Mouse (Mus musculus): Measurements from ENCODE around the gene Klk7. TPM values are rescaled to one million over a fixed set of nuclear protein-coding genes. Genes with fewer than 3 reads are reported as not detected.
A peak's percentile ranks its signal among the peaks of the same experiment; 100 is the strongest.

The Klk7 gene
- total RNA-seq, 2 experiments from 2014 or later = not detected

- no peak for ATAC-seq (replicated peaks; ENCODE audit: poor library complexity, severe bottlenecking)
Observed at GRCm38 (mm10) chr7:43791591-43791990, 19.5 kb upstream of the Klk7 start, which contains the start of gene Klk9. Klk9 (plus strand) TSS chr7:43791891.

DNA sequence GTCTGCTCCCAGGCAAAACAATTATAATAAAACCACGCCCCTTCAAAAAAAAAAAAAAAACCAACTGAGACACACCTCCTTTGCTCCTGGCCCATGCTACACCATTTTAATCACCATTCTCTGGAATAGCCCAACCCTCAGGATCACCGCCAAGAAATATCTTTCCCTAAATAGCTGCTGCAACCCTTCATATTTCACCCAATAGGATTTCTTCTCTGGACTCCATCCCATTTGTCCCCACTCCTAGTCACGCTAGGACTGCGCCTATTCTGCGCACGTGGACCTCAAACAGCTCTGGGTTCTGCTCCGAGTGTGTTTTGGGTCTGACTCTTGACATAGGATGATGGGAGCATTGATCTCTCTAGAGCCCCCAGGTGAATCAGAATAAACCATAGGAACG is 14.7 kb upstream of the Klk7 start:
- no peak for ATAC-seq (replicated peaks; ENCODE audit: poor library complexity, severe bottlenecking)

- ATAC-seq (replicated peaks; ENCODE audit: poor library complexity, severe bottlenecking) = peak; percentile 55
Observed at GRCm38 (mm10) chr7:43797333-43797769, 13.7 kb upstream of the Klk7 start, which contains the start of gene Klk8. Klk8 (plus strand) TSS chr7:43797577.

- peak; percentile 65 for ATAC-seq (replicated peaks; ENCODE audit: poor library complexity, severe bottlenecking)
Observed at GRCm38 (mm10) chr7:43797844-43798462, 13.1 kb upstream of the Klk7 start.

DNA sequence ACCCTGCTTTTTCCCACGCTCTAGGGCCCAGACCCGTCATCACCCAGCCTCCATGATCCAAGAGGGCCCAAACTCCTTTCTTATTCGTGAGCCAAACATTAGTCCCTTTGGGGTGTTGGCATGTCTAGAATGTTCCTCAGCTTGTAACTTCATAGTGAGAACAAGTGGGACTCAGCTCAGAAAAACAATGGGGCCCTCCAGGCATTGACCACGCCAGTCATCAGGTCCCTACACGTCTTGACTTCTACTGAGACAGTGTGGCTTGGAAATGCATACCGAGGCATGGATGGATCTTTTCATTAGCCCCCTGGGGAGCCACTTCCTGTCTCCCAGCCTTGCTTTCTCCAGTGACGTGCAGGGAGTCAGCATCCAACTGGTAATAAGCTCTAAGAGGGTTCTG is 11.2 kb upstream of the Klk7 start:
- no peak for ATAC-seq (replicated peaks; ENCODE audit: poor library complexity, severe bottlenecking)

- no peak for ATAC-seq (replicated peaks; ENCODE audit: poor library complexity, severe bottlenecking)
Observed at GRCm38 (mm10) chr7:43815211-43815610, 4.1 kb downstream of the Klk7 start.

DNA sequence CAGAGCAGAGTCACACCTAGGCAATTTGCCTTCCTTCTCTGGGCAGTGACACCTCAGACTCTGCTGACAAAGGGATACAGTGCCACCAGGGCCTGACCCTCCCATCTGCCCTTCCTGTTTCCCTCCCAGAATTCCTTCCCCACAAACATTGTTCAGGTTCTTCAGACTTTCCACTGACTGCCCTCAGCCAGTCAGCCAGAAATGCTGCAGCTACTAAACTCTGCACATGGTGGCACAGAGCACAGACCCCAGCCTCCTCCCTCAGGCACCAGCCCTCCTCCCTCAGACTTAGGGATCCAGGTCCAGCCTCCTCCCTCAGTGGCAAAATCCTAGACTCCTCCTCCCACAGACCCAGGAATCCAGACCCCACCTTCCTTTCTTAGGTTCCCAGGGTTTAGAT is 5.7 kb downstream of the Klk7 start:
- no peak for ATAC-seq (replicated peaks; ENCODE audit: poor library complexity, severe bottlenecking)

GRCm38 (mm10) chr7:43821581-43821980 is 10.5 kb downstream of the Klk7 start:
- ATAC-seq (replicated peaks; ENCODE audit: poor library complexity, severe bottlenecking) = no peak

DNA sequence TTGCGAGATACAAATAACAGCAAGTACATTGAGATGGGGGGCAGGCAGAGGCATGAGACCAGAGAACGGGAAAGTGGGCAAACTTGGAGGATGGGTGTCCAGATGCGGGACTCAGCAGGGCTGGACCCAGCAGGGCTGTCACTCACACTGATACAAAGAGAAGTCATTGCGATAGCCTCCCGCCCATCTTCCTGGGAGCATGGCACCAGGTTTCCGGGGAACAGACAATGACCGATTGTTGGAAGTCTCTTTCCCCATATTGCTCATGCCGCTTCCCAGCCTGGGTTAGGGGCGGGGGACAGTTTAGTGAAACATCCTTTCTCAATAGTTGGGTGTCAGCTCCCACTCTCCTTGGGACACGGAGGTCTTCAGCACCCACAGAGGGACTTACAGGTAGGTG is 13.1 kb downstream of the Klk7 start, which contains the start of gene Klk6:
Klk6 (plus strand) TSS at position 301 of the 400 bp plus-strand sequence.
- no peak for ATAC-seq (replicated peaks; ENCODE audit: poor library complexity, severe bottlenecking)

DNA sequence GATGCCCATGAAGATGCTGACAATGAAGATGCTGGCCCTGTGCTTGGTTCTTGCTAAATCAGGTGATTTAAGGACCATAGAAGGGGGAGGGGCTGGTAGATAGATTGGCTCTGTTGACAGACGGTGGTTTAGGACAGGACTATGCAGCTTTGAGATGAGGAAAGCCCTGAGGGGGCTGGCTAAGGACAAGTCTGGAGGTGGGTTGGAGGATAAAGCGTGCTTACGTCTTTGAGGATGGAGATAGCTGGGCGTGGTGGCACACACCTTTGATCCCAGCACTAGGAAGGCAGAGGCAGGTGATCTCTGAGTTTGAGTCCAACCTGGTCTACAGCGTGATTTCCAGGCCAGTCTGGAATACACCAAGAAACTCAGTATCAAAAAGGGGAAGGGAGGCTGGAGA is 15.0 kb downstream of the Klk7 start:
- ATAC-seq (replicated peaks; ENCODE audit: poor library complexity, severe bottlenecking) = no peak

DNA sequence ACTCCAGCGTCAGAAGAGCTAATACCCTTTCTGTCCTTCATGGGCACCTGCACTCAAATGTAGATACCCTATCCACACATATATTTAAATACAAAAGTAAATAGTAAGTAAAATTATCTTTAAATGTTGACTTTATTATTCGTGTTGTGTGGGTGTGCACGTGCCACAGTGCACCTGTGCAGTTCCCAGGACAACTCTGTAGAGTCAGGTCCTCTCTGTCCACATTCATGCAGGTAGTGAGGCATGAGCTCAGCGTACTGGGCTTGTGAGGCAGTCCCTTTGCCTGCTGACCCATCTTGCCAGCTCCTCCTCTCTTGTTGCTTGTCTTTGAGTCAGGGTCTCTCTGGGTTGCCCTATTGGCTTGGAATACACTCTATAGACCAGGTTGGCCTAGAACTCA is 16.6 kb downstream of the Klk7 start:
- ATAC-seq (replicated peaks; ENCODE audit: poor library complexity, severe bottlenecking) = no peak

- no peak for ATAC-seq (replicated peaks; ENCODE audit: poor library complexity, severe bottlenecking)
Observed at GRCm38 (mm10) chr7:43829006-43829405, 17.9 kb downstream of the Klk7 start.

DNA sequence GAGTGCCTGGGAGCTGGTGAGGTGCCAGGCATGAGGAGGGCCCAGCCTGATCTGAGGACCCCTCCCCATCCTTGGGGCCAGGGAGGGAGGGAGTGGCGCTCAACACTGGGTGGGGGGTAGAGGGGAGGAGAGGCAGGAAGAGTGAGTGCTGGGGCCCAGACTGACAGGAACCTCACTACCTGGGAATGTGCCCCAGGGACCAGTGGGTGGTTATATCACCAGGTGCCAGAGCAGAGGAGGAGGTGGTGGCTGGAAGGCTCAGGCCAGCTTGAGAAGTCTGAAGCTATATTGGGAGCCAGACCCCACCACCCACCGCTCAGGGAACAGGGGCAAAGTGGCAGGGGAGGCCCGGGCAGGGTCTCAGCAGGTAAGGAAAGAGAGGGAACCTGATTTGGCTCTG is 30.6 kb downstream of the Klk7 start, which contains the start of gene Klk5:
Klk5 (plus strand) TSS at position 271 of the 400 bp plus-strand sequence.
- ATAC-seq (replicated peaks; ENCODE audit: poor library complexity, severe bottlenecking) = no peak

DNA sequence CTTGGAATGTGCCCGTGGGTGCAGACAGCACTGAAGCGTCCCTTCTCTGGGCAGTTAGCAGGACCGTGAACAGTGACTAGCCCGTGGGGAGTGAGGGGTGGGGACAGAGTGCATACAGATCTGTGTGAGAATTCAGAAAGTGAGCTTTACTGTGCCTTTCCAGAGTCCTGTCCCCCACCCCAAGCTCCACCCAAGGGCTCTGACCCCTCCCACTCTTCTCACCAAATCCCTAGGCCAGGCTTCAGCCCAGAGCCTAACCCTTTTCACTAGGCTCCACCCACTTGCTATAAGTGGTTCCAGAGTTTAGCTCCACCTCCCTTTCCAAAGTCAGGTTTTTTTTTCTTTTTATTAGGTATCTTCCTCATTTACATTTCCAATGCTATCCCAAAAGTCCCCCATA is 32.7 kb downstream of the Klk7 start:
- no peak for ATAC-seq (replicated peaks; ENCODE audit: poor library complexity, severe bottlenecking)

GRCm38 (mm10) chr7:43851616-43852015 is 40.5 kb downstream of the Klk7 start:
- ATAC-seq (replicated peaks; ENCODE audit: poor library complexity, severe bottlenecking) = no peak

GRCm38 (mm10) chr7:43854642-43855380 is 43.7 kb downstream of the Klk7 start:
- no peak for ATAC-seq (replicated peaks; ENCODE audit: poor library complexity, severe bottlenecking)

GRCm38 (mm10) chr7:43855709-43856108 is 44.6 kb downstream of the Klk7 start:
- no peak for ATAC-seq (replicated peaks; ENCODE audit: poor library complexity, severe bottlenecking)

DNA sequence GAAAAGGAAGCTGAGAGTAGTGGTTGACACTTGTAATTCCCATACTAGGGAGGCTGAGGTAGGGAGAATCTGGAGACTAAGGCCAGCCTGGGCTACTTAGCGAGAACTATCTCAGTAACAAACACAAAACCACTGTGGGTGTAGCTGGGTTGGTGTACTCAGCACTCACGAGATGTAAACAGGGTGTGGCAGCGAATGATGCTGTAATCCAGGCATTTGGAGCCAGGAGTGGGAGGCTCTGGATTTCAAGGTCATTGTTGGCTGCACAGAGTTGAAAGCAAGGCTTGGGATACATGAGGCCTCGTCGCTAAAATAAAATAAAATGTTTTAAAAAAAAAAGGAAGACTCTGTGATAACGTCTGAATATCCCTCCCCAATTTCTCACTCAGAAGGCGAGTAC is 45.2 kb downstream of the Klk7 start:
- ATAC-seq (replicated peaks; ENCODE audit: poor library complexity, severe bottlenecking) = no peak

GRCm38 (mm10) chr7:43857501-43857900 is 46.4 kb downstream of the Klk7 start:
- no peak for ATAC-seq (replicated peaks; ENCODE audit: poor library complexity, severe bottlenecking)

- ATAC-seq (replicated peaks; ENCODE audit: poor library complexity, severe bottlenecking) = no peak
Observed at GRCm38 (mm10) chr7:43860411-43860810, 49.3 kb downstream of the Klk7 start.

Data from granulocyte monocyte progenitor cell, adult 5-6 weeks (primary cell).